Mouse (Mus musculus) cortical plate, adult 2 months (tissue): ENCODE results near the gene Arpp21.

Experiments
- CTCF ChIP-seq: fragments of 200-500 bp; IDR thresholded peaks from 2 replicates; pipeline ENCODE4 v1.5.1; 2011; ENCODE audit warnings: mild to moderate bottlenecking, control low read depth, low read length; ENCODE audit not compliant: insufficient read depth; ENCODE audit errors: extremely low read depth
- POLR2A ChIP-seq: fragments of 200-500 bp; IDR thresholded peaks from 2 replicates; pipeline ENCODE4 v1.6.1; 2011; ENCODE audit warnings: mild to moderate bottlenecking, low read length, control low read depth; ENCODE audit not compliant: insufficient read depth; ENCODE audit errors: extremely low read depth

DNA sequence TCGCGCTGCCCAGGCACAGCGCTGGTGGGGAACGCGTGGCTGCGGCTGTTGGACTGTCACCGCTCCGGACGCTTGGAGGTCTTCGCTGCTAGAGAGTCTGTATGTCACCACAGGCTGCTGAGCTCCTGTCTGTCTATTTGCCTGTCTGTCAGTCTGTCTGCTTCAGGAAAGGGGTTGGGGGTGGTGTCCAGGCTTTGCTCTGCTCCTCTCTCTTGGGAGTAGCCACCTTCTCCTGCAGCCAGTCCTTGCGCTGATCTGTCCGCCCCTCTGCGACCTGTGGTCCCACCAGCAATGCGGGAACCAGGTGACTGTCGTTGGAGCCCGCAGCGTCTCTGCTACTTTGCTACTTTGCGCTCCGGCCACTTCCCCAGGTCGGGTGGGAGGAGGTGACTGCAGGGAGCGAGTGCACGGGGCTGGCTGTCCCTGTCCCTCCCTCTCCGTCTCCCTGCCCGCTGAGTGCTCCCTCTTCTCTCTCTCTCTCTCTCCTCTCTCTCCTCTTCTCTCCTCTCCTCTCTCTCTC lies 1.2 kb downstream of the Arpp21 start:
- peak; percentile 67 for TF ChIP-seq POLR2A
- TF ChIP-seq CTCF = no peak
